Mouse (Mus musculus) myocyte (in vitro differentiated cells): ENCODE measurements at regions not wholly inside any gene's neighbourhood (a gene's known extent, or its start where the extent isn't known, plus 50 kb on each side); places are given as distances from the start of the nearest gene placed in this dataset.

Experiments used
- H3K27me3 ChIP-seq: one replicate; pipeline ENCODE4 v1.6.1; 2011; ENCODE audit not compliant: control insufficient read depth, insufficient read depth, insufficient read length
- H3K36me3 ChIP-seq: one replicate; pipeline ENCODE4 v1.6.1; 2011; ENCODE audit not compliant: control insufficient read depth, insufficient read depth
- H3K4me2 ChIP-seq: one replicate; pipeline ENCODE4 v1.6.1; 2011; ENCODE audit warnings: low read depth, control low read depth
- H3K4me3 ChIP-seq: one replicate; pipeline ENCODE4 v1.5.1; 2011; ENCODE audit warnings: mild to moderate bottlenecking, control low read depth, moderate library complexity
- H3K79me2 ChIP-seq: one replicate; pipeline ENCODE4 v1.6.1; 2011; ENCODE audit not compliant: control insufficient read depth, insufficient read depth
- H3ac ChIP-seq: one replicate; pipeline ENCODE4 v1.6.1; 2011; ENCODE audit not compliant: control insufficient read depth, insufficient read length
- CEBPB ChIP-seq: IDR thresholded peaks from 2 replicates; pipeline ENCODE4 v1.6.1; 2011; ENCODE audit warnings: mild to moderate bottlenecking, moderate library complexity; ENCODE audit not compliant: poor library complexity, insufficient read depth, severe bottlenecking
- E2F4 ChIP-seq: IDR thresholded peaks from one replicate; pipeline ENCODE4 v1.6.1; 2011; ENCODE audit warnings: mild to moderate bottlenecking, control low read depth, moderate library complexity; ENCODE audit not compliant: insufficient read depth
- MAX ChIP-seq: IDR thresholded peaks from one replicate; pipeline ENCODE4 v1.6.1; 2011; ENCODE audit warnings: low read depth, mild to moderate bottlenecking, control low read depth
- MYOD1 ChIP-seq, 3 experiments: IDR thresholded peaks; one replicate each; pipeline ENCODE4 v1.6.1; 2011; ENCODE audit warnings: control low read depth in 2 of 3, low read depth in 2 of 3, mild to moderate bottlenecking in 2 of 3, moderate library complexity in 1 of 3; ENCODE audit not compliant: insufficient read length in 2 of 3, control insufficient read depth in 1 of 3
- MYOG ChIP-seq, 3 experiments: IDR thresholded peaks; one replicate each; pipeline ENCODE4 v1.6.1; 2011; ENCODE audit warnings: control low read depth in 2 of 3, low read depth in 2 of 3, mild to moderate bottlenecking in 2 of 3; ENCODE audit not compliant: insufficient read length in 2 of 3, control insufficient read depth in 1 of 3, insufficient read depth in 1 of 3
- POLR2A ChIP-seq: IDR thresholded peaks from one replicate; pipeline ENCODE4 v1.6.1; 2011; ENCODE audit warnings: low read depth, mild to moderate bottlenecking, control low read depth, moderate library complexity; ENCODE audit not compliant: insufficient read length
- POLR2AphosphoS2 ChIP-seq: IDR thresholded peaks from one replicate; pipeline ENCODE4 v1.6.1; 2011; ENCODE audit warnings: low read depth, control low read depth; ENCODE audit not compliant: insufficient read length
- REST ChIP-seq: IDR thresholded peaks from one replicate; pipeline ENCODE4 v1.6.1; 2011; ENCODE audit warnings: mild to moderate bottlenecking, control low read depth, moderate library complexity; ENCODE audit not compliant: insufficient read depth, insufficient read length
- SRF ChIP-seq: IDR thresholded peaks from one replicate; pipeline ENCODE4 v1.6.1; 2011; ENCODE audit warnings: low read depth; ENCODE audit not compliant: control insufficient read depth, insufficient read length
- TCF12 ChIP-seq: IDR thresholded peaks from one replicate; pipeline ENCODE4 v1.6.1; 2011; ENCODE audit warnings: mild to moderate bottlenecking, control low read depth; ENCODE audit not compliant: poor library complexity, insufficient read depth, severe bottlenecking
- TCF3 ChIP-seq: IDR thresholded peaks from one replicate; pipeline ENCODE4 v1.6.1; 2011; ENCODE audit warnings: low read depth, control low read depth; ENCODE audit not compliant: insufficient read length
- USF1 ChIP-seq: IDR thresholded peaks from one replicate; pipeline ENCODE4 v1.6.1; 2011; ENCODE audit warnings: low read depth, mild to moderate bottlenecking, control low read depth, moderate library complexity

DNA sequence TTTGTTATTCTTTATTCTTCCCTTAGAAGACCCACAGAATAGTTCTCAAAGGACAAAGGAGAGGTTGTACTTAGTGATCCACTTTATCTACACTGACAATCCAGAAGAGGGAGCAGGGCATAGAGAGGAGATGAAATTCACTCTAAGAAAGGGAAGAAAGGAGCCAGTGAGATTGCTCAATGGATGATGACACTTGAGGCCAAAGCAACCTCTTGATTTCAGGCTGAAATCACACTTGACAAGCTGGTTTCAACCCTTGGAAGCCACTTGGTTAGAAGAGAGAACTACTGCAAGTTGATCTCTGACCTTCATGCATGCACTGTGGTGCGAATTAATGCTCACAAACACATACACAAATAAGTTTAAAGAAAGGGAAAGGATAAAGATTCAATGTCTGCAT lies 66.5 kb downstream of the Ccnl1 start:
- Histone ChIP-seq H3K36me3 (no peaks in the 10 kb centered on the region), H3K4me3 (no peak overlapping the region), H3K27me3 (no peaks in the 10 kb centered on the region), H3ac (no peak overlapping the region), H3K79me2 (no peaks in the 10 kb centered on the region), H3K4me2 (no peak overlapping the region)
- TF ChIP-seq SRF: no peak
- no peak for TF ChIP-seq USF1
- TF ChIP-seq E2F4: no peak
- no peak for TF ChIP-seq TCF3
- no peak for TF ChIP-seq TCF12
- TF ChIP-seq CEBPB: no peak
- TF ChIP-seq POLR2A: no peak
- no peak for TF ChIP-seq POLR2AphosphoS2
- TF ChIP-seq MYOD1 (IDR thresholded peaks at IDR 0.05; ENCODE audit: control insufficient read depth in 1 of 3, insufficient read length in 2 of 3, low read depth in 2 of 3): no peak
- no peak for TF ChIP-seq MAX
- TF ChIP-seq REST: no peak

DNA sequence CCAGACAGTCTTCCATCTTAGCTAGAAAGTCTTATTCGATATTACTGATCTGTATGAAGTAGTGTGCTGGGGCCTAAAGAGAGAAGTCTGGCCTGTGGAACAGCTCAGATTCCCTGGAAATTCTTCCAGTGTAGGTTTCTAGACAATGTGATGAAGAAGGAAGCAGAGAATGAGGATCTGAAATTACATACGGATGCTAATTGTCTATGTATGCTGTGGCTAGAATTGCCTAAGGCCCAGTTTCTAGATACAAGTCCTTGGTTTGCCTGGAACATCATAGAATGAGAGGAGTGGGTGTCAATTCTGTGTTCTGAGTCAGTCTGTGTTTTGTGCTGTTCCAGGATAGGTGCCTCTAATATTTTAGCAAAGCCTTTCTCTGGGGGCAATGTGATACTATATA lies 66.9 kb downstream of the Ccnl1 start:
- Histone ChIP-seq H3K4me2 (no peak overlapping the region), H3K79me2 (no peaks in the 10 kb centered on the region), H3K4me3 (no peak overlapping the region), H3K36me3 (no peaks in the 10 kb centered on the region), H3ac (no peak overlapping the region), H3K27me3 (no peaks in the 10 kb centered on the region)
- TF ChIP-seq SRF (no peak), USF1 (no peak), TCF3 (no peak), TCF12 (no peak), MAX (no peak), POLR2AphosphoS2 (no peak), POLR2A (no peak), MYOG (IDR thresholded peaks at IDR 0.05; ENCODE audit: control insufficient read depth in 1 of 3, insufficient read depth in 1 of 3, insufficient read length in 2 of 3, low read depth in 2 of 3) (no peak), REST (no peak), MYOD1 (IDR thresholded peaks at IDR 0.05; ENCODE audit: control insufficient read depth in 1 of 3, insufficient read length in 2 of 3, low read depth in 2 of 3) (no peak), E2F4 (no peak), CEBPB (no peak)

DNA sequence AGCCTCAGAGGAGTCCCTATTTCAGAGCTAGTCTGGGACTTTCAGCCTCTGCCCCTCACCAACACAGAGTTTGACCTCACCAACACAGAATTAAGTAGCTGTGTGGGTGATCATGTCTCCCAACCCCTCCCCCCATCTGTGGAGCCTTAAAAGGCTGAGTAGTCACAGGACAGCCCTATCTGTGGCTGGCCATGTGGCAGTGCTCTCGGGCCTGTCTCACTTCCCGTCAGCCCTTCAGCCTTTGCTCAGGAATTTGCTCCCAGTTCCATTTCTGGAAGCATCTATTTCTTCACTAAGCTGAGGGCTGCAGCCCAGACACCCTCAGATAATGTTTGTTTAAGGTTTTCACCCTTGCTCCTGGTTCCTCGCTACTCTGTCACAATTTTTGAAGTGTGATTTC lies 69.1 kb downstream of the Ccnl1 start:
- TF ChIP-seq SRF (peak; percentile 22), TCF12 (no peak)

DNA sequence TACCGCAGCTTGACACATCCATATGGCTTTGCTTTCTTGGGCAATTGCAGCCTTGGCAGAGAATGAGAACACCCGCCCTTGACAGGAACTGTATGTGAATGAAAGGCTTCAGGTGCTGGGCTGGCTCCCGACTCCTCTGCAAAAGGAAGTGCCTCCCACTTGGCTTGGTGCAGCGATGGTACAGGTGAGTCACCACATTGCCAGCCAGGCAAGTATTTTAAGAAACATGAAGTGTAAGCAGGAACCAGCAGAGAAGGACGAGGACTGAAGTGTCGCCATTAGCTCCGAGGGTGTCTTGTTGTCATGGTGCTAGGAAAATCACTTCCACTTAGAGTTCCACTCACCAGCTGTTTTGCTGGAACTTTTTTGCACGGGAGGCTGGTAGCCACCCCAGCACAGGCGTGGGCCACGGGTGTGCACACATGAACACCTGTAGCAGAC lies 73.5 kb downstream of the Ccnl1 start:
- no peak overlapping the region for H3K4me3 ChIP-seq
- no peak overlapping the region for H3K4me2 ChIP-seq
- TF ChIP-seq MYOG (IDR thresholded peaks at IDR 0.05; ENCODE audit: control insufficient read depth in 1 of 3, insufficient read depth in 1 of 3, insufficient read length in 2 of 3, low read depth in 2 of 3): no peak
- TF ChIP-seq REST: no peak
- TF ChIP-seq TCF12: no peak
- no peak for TF ChIP-seq POLR2A
- TF ChIP-seq TCF3: no peak
- no peak for TF ChIP-seq CEBPB
- no peak for TF ChIP-seq SRF
- TF ChIP-seq POLR2AphosphoS2: no peak
- TF ChIP-seq MYOD1 (IDR thresholded peaks at IDR 0.05; ENCODE audit: control insufficient read depth in 1 of 3, insufficient read length in 2 of 3, low read depth in 2 of 3): no peak
- TF ChIP-seq E2F4: no peak
- TF ChIP-seq USF1: no peak
- TF ChIP-seq MAX: no peak
- no peaks in the 10 kb centered on the region for H3K36me3 ChIP-seq
- no peaks in the 10 kb centered on the region for H3K79me2 ChIP-seq
- H3ac ChIP-seq: no peak overlapping the region
- no peaks in the 10 kb centered on the region for H3K27me3 ChIP-seq

More for the DNA sequence above, 69.1 kb downstream of the Ccnl1 start:
- no peak overlapping the region for H3K4me2 ChIP-seq
- no peaks in the 10 kb centered on the region for H3K36me3 ChIP-seq
- H3ac ChIP-seq: no peak overlapping the region
- no peak overlapping the region for H3K4me3 ChIP-seq
- H3K27me3 ChIP-seq: no peaks in the 10 kb centered on the region
- H3K79me2 ChIP-seq: no peaks in the 10 kb centered on the region

DNA sequence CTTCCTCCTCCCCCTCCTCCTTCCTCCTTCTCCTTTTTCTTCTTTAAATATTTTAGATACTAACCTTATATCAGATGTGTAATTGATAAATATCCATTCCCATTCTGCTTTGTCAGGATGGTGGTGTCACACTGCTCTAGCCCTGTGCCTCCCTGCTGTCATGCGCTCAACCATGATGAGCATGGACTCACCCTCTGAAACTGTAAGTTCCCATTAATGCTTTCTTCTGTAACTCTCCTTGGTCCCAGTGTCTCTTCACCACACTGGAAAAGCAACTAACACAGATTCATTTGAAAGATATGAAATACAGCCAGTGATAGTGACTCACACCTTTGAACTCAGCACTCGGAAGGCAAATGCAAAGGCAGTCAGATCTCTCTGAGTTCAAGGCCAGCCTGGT lies 75.9 kb downstream of the Ccnl1 start:
- Histone ChIP-seq H3ac (no peak overlapping the region), H3K79me2 (no peaks in the 10 kb centered on the region), H3K36me3 (no peaks in the 10 kb centered on the region), H3K4me2 (no peak overlapping the region), H3K4me3 (no peak overlapping the region), H3K27me3 (no peaks in the 10 kb centered on the region)
- TF ChIP-seq E2F4 (no peak), POLR2A (no peak), MYOG (IDR thresholded peaks at IDR 0.05; ENCODE audit: control insufficient read depth in 1 of 3, insufficient read depth in 1 of 3, insufficient read length in 2 of 3, low read depth in 2 of 3) (no peak), SRF (no peak), REST (no peak), MAX (no peak), CEBPB (no peak), USF1 (no peak)
